Mouse (Mus musculus) heart, postnatal 0 days (tissue): Measurements from ENCODE around the gene Osbpl3.

Source experiments
- CTCF ChIP-seq: IDR thresholded peaks from 2 replicates; pipeline ENCODE4 v1.5.1; 2016; ENCODE audit warnings: antibody characterized with exemption, control low read depth, low read depth
- EP300 ChIP-seq: IDR thresholded peaks from 2 replicates; pipeline ENCODE4 v1.6.1; 2016; ENCODE audit warnings: antibody characterized with exemption, low read depth

DNA sequence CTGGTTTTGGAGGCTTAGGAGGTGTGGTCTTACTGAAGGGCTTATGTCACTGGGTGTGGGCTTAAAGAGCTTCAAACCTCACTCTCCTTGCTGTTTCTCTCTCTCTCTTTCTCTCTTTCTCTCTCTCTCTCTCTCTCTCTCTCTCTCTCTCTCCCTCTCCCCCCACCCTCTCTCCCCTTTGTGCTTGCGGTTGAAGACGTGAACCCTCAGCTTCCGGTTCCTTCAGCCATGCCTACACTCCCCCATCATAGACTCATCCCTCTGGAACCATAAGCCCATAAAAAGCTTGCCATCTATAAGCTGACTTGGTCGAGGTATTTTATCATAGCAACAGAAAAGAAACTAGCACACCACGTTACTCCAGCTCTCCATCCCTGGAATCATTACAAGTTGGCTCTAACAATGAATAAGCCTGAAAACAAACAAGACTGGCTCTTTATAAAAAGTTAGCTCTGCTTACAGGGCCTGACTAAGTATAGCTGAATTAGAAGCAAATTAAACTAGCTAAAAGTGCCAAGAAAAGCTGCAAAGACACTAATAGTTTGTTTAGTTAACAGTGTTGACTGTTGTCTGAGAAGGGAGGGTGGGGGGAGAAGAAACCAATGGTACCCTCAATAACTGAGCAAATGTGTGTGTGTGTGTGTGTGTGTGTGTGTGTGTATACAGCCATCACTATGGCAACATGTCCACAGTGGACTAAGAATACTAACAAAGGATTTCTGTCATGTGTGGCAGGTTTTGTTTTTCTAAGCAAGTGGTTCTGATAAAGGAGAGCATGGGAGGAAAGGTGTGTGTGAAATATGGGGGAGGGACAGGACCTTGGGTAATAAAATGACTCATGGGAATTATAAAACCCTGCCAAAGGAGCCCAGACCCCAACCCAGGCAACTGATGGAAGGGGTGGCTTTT is 83.2 kb downstream of the Osbpl3 start:
- TF ChIP-seq CTCF (no peak), EP300 (no peak)
